Mouse (Mus musculus) embryo, embryonic 10.5 days (tissue): ENCODE measurements around the gene Faf2.

Source experiments
- DNase-seq: peaks from one replicate; pipeline ENCODE4 v3.0.0-alpha.2; 2015; ENCODE audit warnings: low spot score

Faf2 gene

DNA sequence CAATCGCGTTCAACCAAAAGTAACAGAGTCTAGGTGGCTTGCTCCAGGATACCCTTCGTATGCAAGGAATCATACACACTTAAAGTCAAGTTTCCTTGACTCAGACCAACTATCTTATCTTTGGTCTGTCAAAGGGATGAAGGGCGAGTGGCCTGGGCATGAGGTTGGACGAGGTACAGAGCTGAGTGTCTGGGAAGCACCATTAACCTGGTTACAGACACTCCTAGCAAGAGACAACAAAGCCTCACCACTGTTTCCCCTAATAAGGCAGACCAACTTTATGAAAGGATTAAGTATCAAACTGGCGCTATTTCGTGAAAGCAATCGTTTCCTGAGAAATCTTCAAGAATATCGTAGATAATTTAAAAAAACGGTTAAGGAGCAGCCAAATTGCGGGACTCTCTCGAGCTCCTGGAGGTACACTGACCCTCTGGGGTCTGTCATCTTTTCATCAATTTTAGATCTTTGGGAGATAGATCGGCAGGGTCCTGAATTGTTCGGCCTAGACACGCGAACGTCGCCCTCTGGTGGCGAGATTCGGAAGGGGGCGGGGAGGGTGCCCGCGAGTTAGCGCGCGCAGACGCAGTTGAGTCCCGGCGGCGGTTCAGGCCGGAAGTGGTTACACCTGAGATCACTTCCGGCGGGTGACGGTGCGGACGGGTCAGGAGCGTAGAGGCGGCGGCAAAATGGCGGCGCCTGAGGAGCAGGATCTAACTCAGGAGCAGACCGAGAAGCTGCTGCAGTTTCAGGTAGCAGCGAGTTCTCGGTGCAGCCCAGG is at the start of gene Faf2:
Faf2 (plus strand) TSS at position 630 of the 778 bp plus-strand sequence.
- DNase-seq = peak; percentile 97

- DNase-seq = no peak
Observed at GRCm38 (mm10) chr13:54572621-54573020, 49.0 kb upstream of the Faf2 start.

DNA sequence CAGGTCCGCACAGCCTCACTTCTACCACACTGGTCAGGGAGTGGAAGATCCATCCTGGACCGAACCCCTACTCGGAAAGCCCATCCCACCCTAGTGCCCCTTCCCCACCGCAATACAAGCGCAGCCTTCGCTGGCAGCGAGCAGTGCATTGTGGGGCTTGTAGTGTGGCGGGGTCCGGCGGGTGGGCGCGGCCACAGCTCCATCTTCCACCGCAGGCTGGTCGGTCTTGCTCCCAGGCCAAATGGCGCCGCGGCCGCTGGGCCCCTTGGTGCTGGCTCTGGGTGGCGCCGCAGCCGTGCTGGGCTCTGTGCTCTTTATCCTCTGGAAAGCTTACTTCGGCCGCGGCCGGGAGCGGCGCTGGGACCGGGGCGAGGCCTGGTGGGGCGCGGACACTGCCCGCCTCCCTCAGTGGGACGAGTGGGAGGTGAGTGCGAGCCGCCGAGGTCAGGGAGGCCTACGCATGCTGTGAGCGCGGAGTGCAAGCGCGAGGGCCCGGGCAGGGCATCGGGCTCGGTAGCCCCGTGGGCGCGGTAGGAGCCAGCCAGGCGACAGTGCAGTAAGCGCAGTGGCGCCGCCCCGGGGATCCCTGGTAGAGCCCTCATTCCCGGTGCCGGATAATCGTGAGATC is 46.6 kb upstream of the Faf2 start, which contains the start of gene Arl10:
Arl10 (plus strand) TSS at position 162 of the 628 bp plus-strand sequence.
- DNase-seq = peak; percentile 88

GRCm38 (mm10) chr13:54575489-54575888 is 46.1 kb upstream of the Faf2 start:
- DNase-seq = no peak

DNA sequence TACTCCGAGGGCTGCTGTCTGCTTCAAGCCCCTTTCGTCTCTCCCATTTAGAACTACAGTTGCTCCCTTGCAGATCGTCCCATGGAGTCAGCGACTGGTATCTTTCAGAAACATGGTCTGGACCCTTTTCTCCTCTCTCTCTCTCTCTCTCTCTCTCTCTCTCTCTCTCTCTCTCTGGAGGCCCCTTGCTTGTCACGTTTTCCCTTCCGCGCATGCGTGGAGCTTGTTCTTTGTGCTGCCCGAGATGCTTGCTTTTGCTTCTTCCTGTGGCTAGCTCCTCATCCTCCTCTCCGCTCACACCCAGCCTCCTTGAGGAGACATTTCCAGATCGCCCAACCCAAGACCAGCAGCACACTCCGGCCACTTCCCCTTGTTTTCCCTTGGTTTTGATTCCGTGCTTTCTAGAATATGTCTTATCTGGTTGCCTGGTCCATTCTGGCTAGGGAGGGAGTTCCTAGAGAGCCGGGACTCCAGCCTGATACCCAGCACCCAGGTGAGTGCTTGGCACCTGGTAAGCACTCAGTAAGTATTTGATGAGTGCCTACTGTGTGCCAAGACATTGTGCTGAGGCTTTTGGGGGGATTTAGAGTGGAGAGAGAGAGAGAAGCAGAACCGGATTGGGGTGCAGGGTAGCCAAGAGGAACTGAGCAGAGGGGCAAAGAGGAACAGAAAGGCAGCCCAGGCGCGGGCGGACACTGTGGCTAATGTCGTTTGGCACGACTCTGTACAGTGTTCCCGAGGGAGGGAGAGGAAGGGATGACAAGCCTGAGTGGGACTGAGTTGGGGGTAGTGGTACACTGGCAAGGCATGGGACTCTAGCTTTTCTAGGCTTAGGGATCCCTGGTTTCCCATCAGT is 43.7 kb upstream of the Faf2 start:
- DNase-seq = no peak

- DNase-seq = no peak
Observed at GRCm38 (mm10) chr13:54581385-54581784, 40.2 kb upstream of the Faf2 start.

GRCm38 (mm10) chr13:54582126-54582525 is 39.5 kb upstream of the Faf2 start:
- DNase-seq = no peak

DNA sequence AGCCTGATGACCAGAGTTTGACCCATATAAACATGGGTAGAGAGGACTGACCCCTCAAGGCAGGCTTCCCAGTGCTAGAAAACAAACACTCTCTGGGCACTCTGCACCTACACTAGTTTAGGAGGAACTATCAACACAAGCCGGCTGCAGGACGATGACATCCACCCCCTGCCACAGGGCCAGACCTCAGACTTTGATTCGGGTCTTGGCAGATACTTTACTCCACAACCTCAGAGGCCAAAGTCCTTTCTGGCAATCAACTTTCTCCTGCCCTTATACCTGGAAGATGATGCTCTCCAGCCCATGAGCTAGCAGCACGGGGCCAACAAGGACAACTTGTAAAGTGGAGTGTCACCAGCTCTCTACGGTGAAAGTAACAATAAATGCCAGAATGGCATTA is 38.7 kb upstream of the Faf2 start:
- DNase-seq = no peak

GRCm38 (mm10) chr13:54585831-54586230 is 35.8 kb upstream of the Faf2 start:
- no peak for DNase-seq

DNA sequence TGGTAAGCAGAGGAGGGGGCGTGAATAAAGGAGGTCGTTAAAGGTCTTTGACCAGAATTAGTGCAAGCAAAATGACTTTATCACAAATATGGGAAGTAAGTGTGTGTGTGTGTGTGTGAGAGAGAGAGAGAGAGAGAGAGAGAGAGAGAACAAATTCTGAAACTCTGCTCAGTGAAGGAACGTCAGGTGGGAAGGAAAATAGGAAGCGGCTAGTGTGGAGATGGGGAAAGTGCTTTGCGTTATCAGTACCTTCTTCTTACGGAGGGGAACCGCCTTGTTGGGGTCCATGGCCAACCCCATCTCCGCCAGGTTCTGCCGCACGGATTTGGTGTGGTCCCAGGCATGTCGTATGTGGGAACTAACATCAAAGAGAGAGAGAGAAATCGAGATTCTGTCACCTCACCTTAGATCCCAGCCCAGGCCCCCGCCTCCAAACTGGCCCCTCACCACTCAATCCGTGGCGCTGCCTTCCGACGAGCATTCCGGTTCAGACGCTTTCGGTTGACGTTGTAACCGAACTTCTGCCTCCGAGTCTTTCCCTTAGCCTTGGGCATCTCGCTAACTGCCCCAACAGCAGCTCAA is 32.1 kb upstream of the Faf2 start:
- peak; percentile 24 for DNase-seq

GRCm38 (mm10) chr13:54589996-54590951 is 31.3 kb upstream of the Faf2 start, which contains the start of the genes Nop16 and Higd2a:
Gene Nop16, minus strand, starts transcription at chr13:54590090.
Gene Higd2a, plus strand, starts transcription at chr13:54590207.
- peak; percentile 100 for DNase-seq

DNA sequence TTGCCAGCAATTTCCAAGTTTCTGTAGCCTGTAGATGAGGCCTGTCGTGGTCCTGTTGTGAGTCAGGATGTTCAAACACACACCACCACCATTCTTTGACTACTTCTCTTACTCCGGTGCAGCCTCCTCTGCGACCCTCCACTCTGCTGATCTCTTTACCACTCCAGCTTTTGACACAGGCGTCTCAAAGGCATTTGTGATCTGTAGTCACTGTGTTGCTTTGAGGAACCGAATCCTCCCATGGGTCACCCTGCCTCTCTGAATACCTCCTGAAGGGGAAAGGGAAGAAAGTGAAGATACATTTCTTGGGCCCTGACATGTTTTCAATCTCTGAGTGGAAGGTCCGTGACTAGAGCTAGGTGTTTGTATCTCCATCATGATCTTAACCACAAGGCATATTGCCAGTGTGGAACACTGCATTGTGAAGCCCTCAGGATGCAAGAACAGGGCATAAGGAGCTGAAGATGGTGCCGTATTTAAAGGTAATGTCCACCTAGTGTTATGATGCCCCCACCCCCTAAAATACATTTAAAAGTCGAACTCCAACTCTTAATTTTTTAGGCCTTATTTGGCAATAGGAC is 29.7 kb upstream of the Faf2 start:
- no peak for DNase-seq

- DNase-seq = no peak
Observed at GRCm38 (mm10) chr13:54593617-54594016, 28.0 kb upstream of the Faf2 start.

GRCm38 (mm10) chr13:54596107-54596690 is 25.4 kb upstream of the Faf2 start:
- DNase-seq = no peak

- no peak for DNase-seq
Observed at GRCm38 (mm10) chr13:54596870-54597269, 24.7 kb upstream of the Faf2 start.

DNA sequence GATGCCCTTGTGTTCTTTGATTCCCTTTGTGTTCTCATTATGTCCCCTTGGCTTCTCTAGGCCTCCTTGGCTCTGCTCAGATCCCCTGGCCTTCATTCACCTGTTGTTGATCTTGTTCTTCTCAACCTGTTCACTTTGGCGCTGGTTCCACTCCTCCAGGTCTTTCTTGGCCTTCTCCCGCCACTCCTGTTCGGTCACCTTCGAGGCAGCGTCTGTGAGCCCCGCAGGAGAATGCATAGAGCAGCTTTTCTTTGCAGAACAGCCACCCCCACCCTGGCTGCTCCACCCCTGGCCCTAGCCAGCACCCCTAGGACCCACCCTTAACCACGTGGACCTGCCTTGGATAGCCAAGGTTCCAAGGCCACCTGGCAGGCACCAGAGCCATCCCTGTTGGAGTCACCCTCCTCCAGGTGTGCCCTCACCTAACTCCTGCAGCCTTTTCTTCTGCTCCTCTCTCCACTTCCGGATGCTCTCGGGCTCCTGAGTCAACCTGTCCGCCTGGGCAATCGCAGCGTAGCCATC is 22.9 kb upstream of the Faf2 start:
- DNase-seq = no peak

GRCm38 (mm10) chr13:54602639-54603111 is 18.9 kb upstream of the Faf2 start:
- DNase-seq = no peak

DNA sequence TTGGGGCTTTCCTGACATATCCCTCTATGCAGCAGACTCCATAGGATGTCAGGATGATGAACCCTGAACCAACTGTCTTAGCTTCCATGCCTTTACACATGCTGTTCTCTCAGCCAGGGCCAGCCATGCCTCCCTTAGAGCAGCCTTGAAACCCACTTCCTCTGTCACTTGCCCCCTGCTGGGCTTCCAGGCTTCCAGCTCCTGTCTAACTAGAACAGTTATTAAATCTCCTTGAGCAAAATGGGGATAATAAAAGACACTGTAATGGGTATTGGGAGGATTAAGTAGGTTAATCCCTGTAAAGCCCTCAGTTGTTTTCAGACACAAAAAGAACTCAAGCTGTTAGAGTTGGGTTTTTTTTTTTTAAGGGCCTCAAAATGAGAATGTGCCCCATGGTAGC is 18.1 kb upstream of the Faf2 start:
- DNase-seq = no peak

- DNase-seq = no peak
Observed at GRCm38 (mm10) chr13:54604221-54604620, 17.4 kb upstream of the Faf2 start.

GRCm38 (mm10) chr13:54605426-54605825 is 16.2 kb upstream of the Faf2 start:
- DNase-seq = no peak
